In genomic region chr4:152585526-152585925, GRCm38 (mm10) we compare ENCODE assay signal across 11 mouse cellular contexts.
"Had no signal": no experiment of that assay in that cellular context is flagged by ENCODE, and none has a peak within 500 bp of the region (broad histone marks: within the 10 kb centered on the region; RNA-seq: fewer than 3 reads in every experiment).

No protein-coding gene starts in this region.

- H3K9ac ChIP-seq: liver, embryonic 13.5 days; neural tube, embryonic 12.5 days; stomach, embryonic 15.5 days had no signal

- H3K4me2 ChIP-seq: liver, embryonic 13.5 days; midbrain, embryonic 11.5 days; neural tube, embryonic 12.5 days; stomach, embryonic 15.5 days had no signal

- H3K9me3 ChIP-seq: neural tube, embryonic 12.5 days; stomach, embryonic 15.5 days had no signal

- H3K27me3 ChIP-seq: liver, embryonic 13.5 days; neural tube, embryonic 12.5 days; stomach, embryonic 15.5 days had no signal

- H3K4me1 ChIP-seq: liver, embryonic 13.5 days; neural tube, embryonic 12.5 days; stomach, embryonic 15.5 days had no signal

- H3K4me3 ChIP-seq: liver, embryonic 13.5 days; neural tube, embryonic 12.5 days; stomach, embryonic 15.5 days had no signal

- H3K27ac ChIP-seq: liver, embryonic 13.5 days; neural tube, embryonic 12.5 days; stomach, embryonic 15.5 days had no signal

- H3K36me3 ChIP-seq: liver, embryonic 13.5 days; neural tube, embryonic 12.5 days; stomach, embryonic 15.5 days had no signal

- DNase-seq: liver, embryonic 13.5 days; lung, adult 2 months; lung, postnatal 14 days; lung, postnatal 4 days; midbrain, embryonic 14.5 days; right cerebral cortex, postnatal 14 days; spleen, adult 18-20 months; thymus, postnatal 25 days had no signal
